Mouse (Mus musculus) macrophage (primary cell): ENCODE measurements around the gene Slc26a6. TPM values are rescaled to one million over a fixed set of nuclear protein-coding genes. Genes with fewer than 3 reads are reported as not detected.

Source experiments
- H3K27ac ChIP-seq: fragments of 350-480 bp; formaldehyde crosslinking; 2 replicates; pipeline ENCODE4 v1.9.0; 2021
- H3K36me3 ChIP-seq: fragments of 350-480 bp; formaldehyde crosslinking; 2 replicates; pipeline ENCODE4 v1.9.0; 2021; ENCODE audit errors: inconsistent target
- H3K4me3 ChIP-seq: fragments of 350-480 bp; formaldehyde crosslinking; 2 replicates; pipeline ENCODE4 v1.9.0; 2021; ENCODE audit errors: inconsistent target
- H3K79me2 ChIP-seq: fragments of 350-480 bp; formaldehyde crosslinking; 2 replicates; pipeline ENCODE4 v1.9.0; 2021; ENCODE audit errors: inconsistent target
- WGBS: methylation state at CpG from one replicate; pipeline ENCODE4 v1.1.7; 2026; ENCODE audit warnings: inconsistent platforms; ENCODE audit not compliant: missing documents; 5-methylcytosine and 5-hydroxymethylcytosine counted together
- polyA plus RNA-seq: library from polyadenylated mRNA; stranded (reverse); fragments of 250-400 nt; gene quantifications from 3 replicates; pipeline ENCODE4 v1.2.4, GENCODE M21; 2018; ENCODE audit warnings: inconsistent platforms

Slc26a6 gene
- polyA plus RNA-seq, 1 experiment from 2014 or later: 5.2 TPM

DNA sequence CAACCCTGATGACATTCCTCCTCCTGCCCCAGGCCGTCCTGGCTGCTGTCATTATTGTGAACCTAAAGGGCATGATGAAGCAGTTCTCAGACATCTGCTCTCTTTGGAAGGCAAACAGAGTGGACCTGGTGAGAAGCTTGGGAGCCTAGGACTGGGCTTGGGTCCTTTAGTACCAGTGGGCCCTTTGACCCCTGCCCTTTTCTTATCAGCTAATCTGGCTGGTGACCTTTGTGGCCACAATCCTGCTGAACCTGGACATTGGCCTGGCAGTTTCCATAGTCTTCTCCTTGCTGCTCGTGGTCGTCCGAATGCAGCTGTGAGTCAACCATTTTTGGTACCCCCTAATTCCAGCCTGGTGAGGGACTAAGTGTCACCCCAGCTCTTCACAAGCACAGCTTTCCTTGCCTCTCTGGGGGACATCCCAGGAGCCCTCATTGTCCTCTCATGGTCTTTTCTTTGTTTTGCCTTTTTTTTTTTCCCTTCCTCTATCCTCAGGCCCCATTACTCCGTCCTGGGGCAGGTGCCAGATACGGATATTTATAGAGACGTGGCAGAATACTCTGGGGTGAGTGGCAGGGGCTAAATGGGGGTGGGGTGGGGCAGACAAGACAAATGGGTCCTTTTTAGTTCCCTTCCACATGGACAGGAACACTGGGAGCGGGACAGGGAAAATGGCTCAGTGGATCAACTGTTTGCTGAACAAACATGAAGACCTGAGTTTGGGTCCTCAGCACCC, 5.9 kb downstream of the Slc26a6 start:
- 86% methylated on average over 7 of the region's 8 CpGs for WGBS
- H3K4me3 ChIP-seq: no peak overlapping the region
- no peaks in the 10 kb centered on the region for H3K79me2 ChIP-seq
- no peak overlapping the region for H3K27ac ChIP-seq
- H3K36me3 ChIP-seq: peaks cover 41% of the 10 kb centered on the region

DNA sequence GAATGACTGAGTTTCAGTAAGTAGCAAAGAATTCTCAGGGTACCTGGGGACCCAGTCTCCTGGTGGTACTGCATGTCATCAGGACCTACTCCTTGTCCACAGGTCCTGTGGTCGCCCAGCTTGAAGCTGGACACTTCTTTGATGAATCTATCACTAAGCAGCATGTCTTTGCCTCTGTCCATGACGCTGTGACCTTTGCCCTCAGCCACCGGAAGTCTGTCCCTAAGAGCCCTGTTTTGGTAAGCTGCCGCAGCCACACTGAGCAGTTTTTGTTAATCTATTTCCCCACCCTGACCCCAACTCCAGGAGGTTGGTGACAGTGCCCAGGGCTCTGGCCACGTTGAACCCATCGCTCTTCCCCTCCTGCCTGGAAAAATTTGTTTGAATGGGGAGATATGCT, 59.2 kb downstream of the Slc26a6 start:
- Histone ChIP-seq H3K36me3 (no peaks in the 10 kb centered on the region), H3K27ac (no peak overlapping the region), H3K79me2 (no peaks in the 10 kb centered on the region), H3K4me3 (no peak overlapping the region)
- WGBS: 94% methylated on average over 6 of the region's 6 CpGs

DNA sequence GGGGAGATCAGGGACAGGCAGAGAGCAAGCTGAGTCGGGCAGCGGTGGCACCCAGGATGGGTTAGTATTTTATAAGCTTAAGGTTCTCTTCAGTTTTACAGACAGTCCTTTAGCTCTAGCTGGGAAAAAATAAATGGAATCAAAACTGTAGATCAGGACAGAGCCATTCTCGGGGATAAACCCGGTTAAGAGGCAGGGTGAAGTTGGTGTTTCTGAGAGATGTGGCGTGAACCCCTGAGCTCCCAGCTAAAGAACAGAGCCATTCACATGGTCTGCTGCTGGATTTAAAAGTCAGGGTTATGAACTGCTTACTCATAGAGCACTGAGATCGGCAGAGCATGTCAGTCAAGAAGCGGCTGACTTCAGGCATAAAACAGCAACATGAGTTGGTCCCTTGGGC, 60.1 kb downstream of the Slc26a6 start:
- Histone ChIP-seq H3K79me2 (no peaks in the 10 kb centered on the region), H3K4me3 (no peak overlapping the region), H3K27ac (no peak overlapping the region), H3K36me3 (no peaks in the 10 kb centered on the region)
- 96% methylated on average over 7 of the region's 7 CpGs for WGBS

DNA sequence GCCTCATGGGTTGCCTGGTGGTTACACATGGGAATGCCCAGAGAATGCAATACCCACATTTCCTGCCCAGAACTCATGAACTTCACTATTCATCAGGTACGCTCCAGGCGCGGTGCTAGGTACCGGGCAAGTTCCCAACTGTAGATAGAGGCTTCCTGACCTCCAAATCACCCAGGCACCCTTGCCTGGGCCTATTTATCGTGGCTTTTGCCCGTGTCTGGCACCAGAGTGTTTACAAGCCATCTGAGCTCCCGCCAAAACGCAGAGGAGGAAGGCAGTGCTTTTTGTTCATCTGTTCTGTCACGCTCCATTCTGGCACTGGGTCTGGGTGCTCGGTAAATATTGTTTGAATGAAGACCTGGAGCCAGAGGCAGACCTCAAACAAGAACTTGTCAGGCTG, 60.5 kb downstream of the Slc26a6 start:
- no peaks in the 10 kb centered on the region for H3K79me2 ChIP-seq
- no peaks in the 10 kb centered on the region for H3K36me3 ChIP-seq
- H3K27ac ChIP-seq: no peak overlapping the region
- 87% methylated on average over 10 of the region's 10 CpGs for WGBS
- no peak overlapping the region for H3K4me3 ChIP-seq

DNA sequence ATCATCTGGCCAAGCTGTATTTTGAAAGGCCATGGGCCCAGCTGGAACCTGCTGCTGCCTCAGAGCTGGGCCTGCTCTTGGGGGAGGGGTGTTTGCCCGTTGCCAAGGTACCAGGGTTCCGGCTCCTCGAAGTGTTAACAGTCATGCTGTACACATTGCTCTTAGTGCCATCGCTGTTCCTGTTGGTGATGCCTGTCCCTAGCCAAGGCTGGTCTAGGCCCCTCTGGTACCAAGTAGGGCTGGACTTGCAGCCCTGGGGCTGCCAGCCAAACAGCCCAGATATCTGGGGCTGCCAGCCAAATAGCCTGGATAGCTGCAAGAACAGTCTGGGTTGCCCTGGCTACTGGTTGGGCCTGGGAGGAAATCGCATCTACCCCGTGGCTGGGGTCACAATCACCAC, 61.4 kb downstream of the Slc26a6 start, which contains the start of gene Tmem89:
TSS of gene Tmem89 (plus strand) at position 129 of the 400 bp plus-strand sequence.
- Histone ChIP-seq H3K36me3 (no peaks in the 10 kb centered on the region), H3K27ac (no peak within 1 kb of the TSS), H3K79me2 (no peaks in the 10 kb centered on the region), H3K4me3 (no peak within 1 kb of the TSS)
- WGBS: 92% methylated on average over 6 of the region's 6 CpGs

DNA sequence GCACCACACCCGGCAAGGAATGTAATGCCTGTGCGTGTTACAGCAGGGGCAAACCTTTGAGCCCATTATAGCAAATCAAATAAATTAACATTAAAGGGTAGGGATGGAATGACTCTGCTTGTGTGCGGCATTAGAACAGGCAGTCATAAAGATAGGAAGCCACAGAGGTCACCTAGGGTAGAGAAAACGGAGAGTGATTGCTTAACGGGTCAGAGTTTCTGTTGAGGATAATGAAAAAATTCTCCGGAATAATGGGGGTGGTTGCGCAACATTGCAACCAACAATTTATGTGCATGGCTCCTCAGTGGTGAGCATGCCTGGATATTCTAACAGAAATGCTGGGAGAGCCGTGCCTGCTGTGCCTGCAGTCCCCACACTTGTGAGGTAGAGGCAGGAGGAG, 72.8 kb downstream of the Slc26a6 start:
- no peaks in the 10 kb centered on the region for H3K36me3 ChIP-seq
- 36% methylated on average over 8 of the region's 8 CpGs for WGBS
- H3K79me2 ChIP-seq: no peaks in the 10 kb centered on the region
- no peak overlapping the region for H3K27ac ChIP-seq
- no peak overlapping the region for H3K4me3 ChIP-seq

- Histone ChIP-seq H3K4me3 (no peak overlapping the region), H3K79me2 (no peaks in the 10 kb centered on the region), H3K27ac (no peak overlapping the region), H3K36me3 (no peaks in the 10 kb centered on the region)
- WGBS: 90% methylated on average over 3 of the region's 3 CpGs
Observed at GRCm38 (mm10) chr9:108928424-108928823, 75.3 kb downstream of the Slc26a6 start.

DNA sequence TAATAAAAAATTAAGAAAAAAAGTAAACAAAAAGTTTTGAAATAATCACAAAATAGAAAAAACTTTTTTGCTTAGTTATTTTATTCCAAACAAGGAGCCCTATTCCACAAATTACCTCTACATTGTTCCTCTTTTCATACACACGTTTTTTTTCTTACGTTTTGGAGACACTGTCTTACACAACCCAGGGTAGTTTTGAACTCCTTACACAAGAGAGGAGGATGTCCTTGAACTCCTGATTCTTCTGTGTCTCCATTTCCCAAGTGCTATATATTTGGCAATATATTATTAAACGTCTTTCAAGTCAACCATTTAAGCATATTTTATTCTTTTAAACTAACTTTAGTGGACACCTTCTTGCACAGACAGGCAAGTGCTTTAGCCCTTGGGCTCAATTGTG, 82.9 kb downstream of the Slc26a6 start:
- Histone ChIP-seq H3K36me3 (peaks cover 15% of the 10 kb centered on the region; the same call in 1 of the 2 replicates), H3K4me3 (no peak overlapping the region), H3K79me2 (peaks cover 45% of the 10 kb centered on the region), H3K27ac (no peak overlapping the region)
- WGBS: 3% methylated on average over 3 of the region's 3 CpGs

- Histone ChIP-seq H3K4me3 (peak within 1 kb of the TSS; percentile 68), H3K36me3 (peaks cover 22% of the 10 kb centered on the region), H3K27ac (peak within 1 kb of the TSS; percentile 44; the same call in 1 of the 2 replicates), H3K79me2 (peaks cover 52% of the 10 kb centered on the region)
- under 1% methylated on average over 58 of the region's 58 CpGs for WGBS
Observed at GRCm38 (mm10) chr9:108936418-108937364, 83.6 kb downstream of the Slc26a6 start, which contains the start of gene Uqcrc1. TSS of gene Uqcrc1 (plus strand) at chr9:108936633.

DNA sequence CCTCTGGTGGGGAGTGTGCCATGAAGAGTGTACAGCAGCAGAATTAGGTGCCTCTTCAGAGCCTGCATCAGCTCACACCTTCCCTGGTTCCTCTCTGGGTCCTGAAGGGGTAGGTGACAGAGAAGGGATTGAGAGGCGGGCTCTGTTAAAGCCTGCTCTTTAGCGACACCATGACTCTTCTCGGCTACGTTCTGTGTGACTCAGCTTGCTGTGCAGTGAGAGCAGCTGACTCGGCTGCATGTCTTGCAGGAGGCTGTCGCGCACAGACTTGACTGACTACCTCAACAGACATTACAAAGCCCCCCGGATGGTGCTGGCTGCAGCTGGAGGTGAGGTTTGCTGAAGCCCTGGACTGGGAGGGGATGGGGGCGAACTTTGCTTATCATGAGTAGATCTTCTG, 92.0 kb downstream of the Slc26a6 start:
- H3K4me3 ChIP-seq: no peak overlapping the region
- H3K36me3 ChIP-seq: peaks cover 92% of the 10 kb centered on the region
- H3K27ac ChIP-seq: no peak overlapping the region
- WGBS: 93% methylated on average over 9 of the region's 9 CpGs
- peaks cover 30% of the 10 kb centered on the region; the same call in 1 of the 2 replicates for H3K79me2 ChIP-seq

DNA sequence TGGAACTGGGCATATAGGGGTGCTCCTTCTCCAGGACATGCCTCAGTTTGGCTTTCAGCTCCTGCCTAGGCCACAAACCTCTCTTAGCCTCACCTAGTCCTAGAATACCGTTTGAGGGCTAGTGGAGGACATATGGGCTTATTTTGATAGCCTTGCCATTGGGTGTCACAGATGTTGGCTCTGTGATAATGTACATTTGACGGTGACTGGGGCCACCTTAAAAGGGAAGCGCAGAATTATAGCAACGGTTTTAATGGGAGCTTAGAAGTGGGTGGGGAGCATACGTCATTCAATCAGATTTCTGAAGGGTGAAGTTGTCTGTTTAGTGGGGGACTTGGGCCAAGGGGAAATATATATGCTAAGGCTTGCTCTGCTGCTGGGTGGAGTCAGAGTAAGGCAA, 92.5 kb downstream of the Slc26a6 start:
- H3K36me3 ChIP-seq: peaks cover 88% of the 10 kb centered on the region
- no peak overlapping the region for H3K4me3 ChIP-seq
- H3K27ac ChIP-seq: no peak overlapping the region
- H3K79me2 ChIP-seq: peaks cover 25% of the 10 kb centered on the region; the same call in 1 of the 2 replicates
- 93% methylated on average over 5 of the region's 5 CpGs for WGBS

DNA sequence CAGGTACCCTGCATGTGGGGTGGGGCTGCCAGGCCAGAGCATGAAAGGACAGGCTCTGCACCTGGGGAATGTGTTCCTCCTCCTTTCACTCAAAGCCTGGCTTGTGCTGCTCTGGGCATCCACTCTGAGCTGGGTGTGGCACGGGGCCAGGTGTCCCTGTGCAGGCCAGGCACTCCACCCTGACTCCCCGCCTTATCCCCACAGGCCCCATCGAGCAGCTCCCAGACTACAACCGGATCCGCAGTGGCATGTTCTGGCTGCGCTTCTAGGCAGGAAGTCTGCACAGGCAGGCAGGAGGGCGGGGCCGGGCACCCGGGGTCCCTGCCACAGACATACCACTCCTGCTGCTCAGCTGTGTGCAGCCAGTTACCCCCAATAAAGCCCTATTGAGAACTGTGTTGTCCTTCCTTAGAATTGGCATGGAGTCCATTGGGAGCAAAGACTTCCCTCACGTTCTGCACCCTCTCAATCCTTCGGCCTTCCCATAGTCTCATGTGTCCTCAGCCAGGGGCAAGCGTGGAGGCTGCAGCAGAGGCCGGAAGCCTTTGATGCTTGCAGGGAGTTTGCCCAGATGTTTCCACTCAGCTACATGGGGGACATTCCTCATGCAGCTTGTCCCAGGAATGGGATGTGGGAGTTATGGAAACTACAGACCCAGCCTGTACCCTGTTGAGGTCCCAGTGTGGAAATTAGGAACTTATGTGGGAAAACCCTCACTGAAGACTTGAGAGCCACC, 96.3 kb downstream of the Slc26a6 start:
- peaks cover 57% of the 10 kb centered on the region for H3K36me3 ChIP-seq
- 88% methylated on average over 12 of the region's 13 CpGs for WGBS

DNA sequence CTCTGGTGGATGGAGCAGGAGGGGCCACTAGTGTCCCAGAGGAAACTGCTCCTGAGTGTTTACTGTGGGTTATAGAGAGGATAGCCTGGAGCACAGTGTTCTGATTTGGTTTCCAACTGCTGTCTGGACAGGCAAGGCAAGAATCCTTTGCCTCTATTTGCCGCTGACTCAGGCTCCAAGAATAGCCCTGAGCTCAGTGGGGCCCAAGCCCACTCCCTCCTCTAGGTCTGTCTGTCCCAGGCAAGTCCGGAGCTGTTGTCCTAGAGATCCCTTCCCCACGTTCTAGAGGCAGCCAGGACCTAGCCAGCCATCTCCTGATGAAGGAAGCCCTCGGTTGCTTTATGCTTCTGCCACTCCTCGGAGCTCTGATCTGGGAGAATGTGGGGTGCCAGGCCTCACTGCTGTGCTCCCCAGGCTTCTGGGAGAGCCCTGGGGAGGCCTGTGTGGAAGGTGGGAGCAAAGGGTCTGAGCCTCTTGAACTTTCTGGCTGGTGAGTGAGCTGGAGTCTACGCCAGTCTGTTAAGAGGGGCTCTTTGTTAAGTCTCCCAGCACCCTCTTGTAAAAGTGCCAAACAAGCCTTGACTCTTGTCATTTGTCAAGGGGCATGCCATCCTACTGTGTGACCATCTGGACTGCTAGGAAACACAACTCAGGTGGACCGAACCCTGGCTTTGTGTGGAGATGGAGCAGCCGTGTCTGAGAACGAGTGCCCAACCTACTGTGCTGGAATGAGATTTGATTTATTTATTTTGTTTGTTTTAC, 97.1 kb downstream of the Slc26a6 start:
- Histone ChIP-seq H3K36me3 (peaks cover 49% of the 10 kb centered on the region), H3K4me3 (no peak overlapping the region), H3K27ac (no peak overlapping the region), H3K79me2 (no peaks in the 10 kb centered on the region)
- 96% methylated on average over 9 of the region's 9 CpGs for WGBS

More for the DNA sequence above, 96.3 kb downstream of the Slc26a6 start:
- H3K4me3 ChIP-seq: no peak overlapping the region
- no peak overlapping the region for H3K27ac ChIP-seq
- no peaks in the 10 kb centered on the region for H3K79me2 ChIP-seq
